Mouse (Mus musculus): ENCODE results near the gene Fis1. TPM values are rescaled to one million over a fixed set of nuclear protein-coding genes. Genes with fewer than 3 reads are reported as not detected.

Fis1 gene
- total and polyA plus RNA-seq, 3 experiments: 142 to 207 (median 152) TPM

- Histone ChIP-seq H3K4me2 (ENCODE audit: insufficient read depth, low read depth, poor library complexity, severe bottlenecking) (no peak overlapping the region), H3K9ac (ENCODE audit: insufficient read depth, low read depth) (no peak overlapping the region), H3K36me3 (replicated peaks in 1 of 2; ENCODE audit: control insufficient read depth in 1 of 2, insufficient read depth in 1 of 2, low read length in 1 of 2) (peaks cover 30 to 65% of the 10 kb centered on the region in 2 experiments), H3K4me3 (replicated peaks in 1 of 3; ENCODE audit: low read depth in 2 of 3, low read length in 2 of 3, poor library complexity in 1 of 3) (no peak overlapping the region), H3K9me3 (replicated peaks; ENCODE audit: low read length) (no peaks in the 10 kb centered on the region), H3K27ac (ENCODE audit: insufficient read depth, low read depth) (no peak overlapping the region), H3K4me1 (ENCODE audit: control insufficient read depth in 1 of 2, insufficient read depth in 2 of 2) (peaks cover 5 to 19% of the 10 kb centered on the region in 2 experiments; a peak in 2 of 4 replicates), H3K27me3 (replicated peaks) (no peaks in the 10 kb centered on the region), H3K79me2 (replicated peaks; ENCODE audit: control insufficient read depth, extremely low read depth, insufficient read depth, poor library complexity, severe bottlenecking) (peaks cover 2% of the 10 kb centered on the region; the same call in 1 of the 2 replicates)
- dilution Hi-C loops (cut with MboI; ENCODE audit: extremely low pct_ligation_motif_present, extremely low pct_unique_long_range_greater_than_20kb, low sequenced_read_pairs): no loop called here
- DNase-seq (ENCODE audit: extremely low read depth): no peak
- in situ Hi-C loops (cut with MboI; ENCODE audit: low pct_ligation_motif_present, low pct_unique_long_range_greater_than_20kb, low sequenced_read_pairs): no loop called here
- TF ChIP-seq MAX (IDR thresholded peaks at IDR 0.05; ENCODE audit: low read length) (no peak), CTCF (conservative IDR thresholded peaks at IDR 0.05 in 1 of 2, IDR thresholded peaks at IDR 0.05 in 1 of 2; ENCODE audit: low read depth in 2 of 2, low read length in 2 of 2) (no peak), JUND (conservative IDR thresholded peaks at IDR 0.05; ENCODE audit: low read depth, low read length) (no peak), CHD1 (IDR thresholded peaks at IDR 0.05; ENCODE audit: low read depth, low read length) (no peak), JUN (IDR thresholded peaks at IDR 0.05; ENCODE audit: insufficient read depth, low read depth, low read length) (no peak), ZC3H11A (IDR thresholded peaks at IDR 0.05; ENCODE audit: low read depth, low read length) (no peak), E2F4 (IDR thresholded peaks at IDR 0.05; ENCODE audit: insufficient replicate concordance, low read depth, low read length) (no peak), PAX5 (IDR thresholded peaks at IDR 0.05; ENCODE audit: low read length) (no peak), TBP (conservative IDR thresholded peaks at IDR 0.05; ENCODE audit: low read depth, low read length) (no peak), MAZ (IDR thresholded peaks at IDR 0.05; ENCODE audit: low read depth, low read length) (no peak), MEF2A (IDR thresholded peaks at IDR 0.05; ENCODE audit: borderline replicate concordance, low read depth, low read length) (no peak), ELF1 (IDR thresholded peaks at IDR 0.05; ENCODE audit: low read depth, low read length) (no peak), MAFK (IDR thresholded peaks at IDR 0.05; ENCODE audit: insufficient replicate concordance, low read length) (no peak), MYC (IDR thresholded peaks at IDR 0.05; ENCODE audit: low read depth, low read length) (no peak), EP300 (IDR thresholded peaks at IDR 0.05; ENCODE audit: low read length) (no peak), GABPA (IDR thresholded peaks at IDR 0.05; ENCODE audit: insufficient replicate concordance, low read depth, low read length) (no peak), RAD21 (IDR thresholded peaks at IDR 0.05; ENCODE audit: low read depth, low read length) (no peak), ETS1 (conservative IDR thresholded peaks at IDR 0.05; ENCODE audit: low read depth, low read length) (no peak), BHLHE40 (IDR thresholded peaks at IDR 0.05; ENCODE audit: low read depth, low read length) (no peak)
Measured at GRCm38 (mm10) chr5:136984828-136985227, 31.8 kb downstream of the Fis1 start.

- DNase-seq (ENCODE audit: extremely low read depth): peak; percentile 99
- H3K36me3 ChIP-seq (replicated peaks in 1 of 2; ENCODE audit: control insufficient read depth in 1 of 2, insufficient read depth in 1 of 2, low read length in 1 of 2): peaks cover 44 to 67% of the 10 kb centered on the region in 2 experiments
- in situ Hi-C loops (cut with MboI; ENCODE audit: low pct_ligation_motif_present, low pct_unique_long_range_greater_than_20kb, low sequenced_read_pairs): no loop called here
- TF ChIP-seq TBP (conservative IDR thresholded peaks at IDR 0.05; ENCODE audit: low read depth, low read length) (peak; percentile 35; the same call in 1 of the 2 replicates), NRF1 (IDR thresholded peaks at IDR 0.05; ENCODE audit: low read depth, low read length) (peak; percentile 95), MXI1 (IDR thresholded peaks at IDR 0.05; ENCODE audit: low read depth, low read length) (peak; percentile 90), CHD1 (IDR thresholded peaks at IDR 0.05; ENCODE audit: low read depth, low read length) (no peak), ZMIZ1 (IDR thresholded peaks at IDR 0.05; ENCODE audit: low read depth, low read length) (peak; percentile 39; the same call in 1 of the 2 replicates), MAX (IDR thresholded peaks at IDR 0.05; ENCODE audit: low read length) (peak; percentile 62), TCF12 (IDR thresholded peaks at IDR 0.05; ENCODE audit: low read depth, low read length) (peak; percentile 65; the same call in 1 of the 2 replicates), NELFE (IDR thresholded peaks at IDR 0.05; ENCODE audit: low read depth, low read length) (peak; percentile 84), POLR2AphosphoS2 (IDR thresholded peaks at IDR 0.05; ENCODE audit: low read depth, low read length) (no peak), EP300 (IDR thresholded peaks at IDR 0.05; ENCODE audit: low read length) (no peak), ZC3H11A (IDR thresholded peaks at IDR 0.05; ENCODE audit: low read depth, low read length) (no peak), USF2 (conservative IDR thresholded peaks at IDR 0.05; ENCODE audit: low read depth, low read length) (no peak), ZNF384 (IDR thresholded peaks at IDR 0.05; ENCODE audit: low read depth, low read length) (peak; percentile 83), ZKSCAN1 (IDR thresholded peaks at IDR 0.05; ENCODE audit: borderline replicate concordance, low read depth, low read length) (no peak), HCFC1 (IDR thresholded peaks at IDR 0.05; ENCODE audit: low read depth, low read length) (peak; percentile 89), BHLHE40 (IDR thresholded peaks at IDR 0.05; ENCODE audit: low read depth, low read length) (peak; percentile 89), USF1 (IDR thresholded peaks at IDR 0.05; ENCODE audit: low read depth, low read length) (no peak), SIN3A (IDR thresholded peaks at IDR 0.05; ENCODE audit: low read length) (peak; percentile 89; the same call in 1 of the 2 replicates), JUND (conservative IDR thresholded peaks at IDR 0.05; ENCODE audit: low read depth, low read length) (0 out of 2 replicates have a peak, but pooled peaks have one; percentile 7), E2F4 (IDR thresholded peaks at IDR 0.05; ENCODE audit: insufficient replicate concordance, low read depth, low read length) (0 out of 2 replicates have a peak, but pooled peaks have one; percentile 33)
Measured at GRCm38 (mm10) chr5:136986695-136987137, 33.6 kb downstream of the Fis1 start, which contains the start of gene Plod3. Gene Plod3 (plus strand): TSS chr5:136987019.

More at GRCm38 (mm10) chr5:136986695-136987137, 33.6 kb downstream of the Fis1 start, which contains the start of gene Plod3:
- Histone ChIP-seq H3K27me3 (replicated peaks) (no peaks in the 10 kb centered on the region), H3K79me2 (replicated peaks; ENCODE audit: control insufficient read depth, extremely low read depth, insufficient read depth, poor library complexity, severe bottlenecking) (peaks cover 2% of the 10 kb centered on the region; the same call in 1 of the 2 replicates), H3K9ac (ENCODE audit: insufficient read depth, low read depth) (peak within 1 kb of the TSS; percentile 93), H3K9me3 (replicated peaks; ENCODE audit: low read length) (no peaks in the 10 kb centered on the region), H3K4me2 (ENCODE audit: insufficient read depth, low read depth, poor library complexity, severe bottlenecking) (peak within 1 kb of the TSS; percentile 82), H3K4me1 (ENCODE audit: control insufficient read depth in 1 of 2, insufficient read depth in 2 of 2) (peaks cover 5 to 19% of the 10 kb centered on the region in 2 experiments; a peak in 2 of 4 replicates), H3K4me3 (replicated peaks in 1 of 3; ENCODE audit: low read depth in 2 of 3, low read length in 2 of 3, poor library complexity in 1 of 3) (peak within 1 kb of the TSS; percentile 82 to 96 (median 88)), H3K27ac (ENCODE audit: insufficient read depth, low read depth) (peak within 1 kb of the TSS; percentile 20)
- dilution Hi-C loops (cut with MboI; ENCODE audit: extremely low pct_ligation_motif_present, extremely low pct_unique_long_range_greater_than_20kb, low sequenced_read_pairs): no loop called here
